24 mouse cellular contexts compared by ENCODE assay signal in the genomic region with DNA sequence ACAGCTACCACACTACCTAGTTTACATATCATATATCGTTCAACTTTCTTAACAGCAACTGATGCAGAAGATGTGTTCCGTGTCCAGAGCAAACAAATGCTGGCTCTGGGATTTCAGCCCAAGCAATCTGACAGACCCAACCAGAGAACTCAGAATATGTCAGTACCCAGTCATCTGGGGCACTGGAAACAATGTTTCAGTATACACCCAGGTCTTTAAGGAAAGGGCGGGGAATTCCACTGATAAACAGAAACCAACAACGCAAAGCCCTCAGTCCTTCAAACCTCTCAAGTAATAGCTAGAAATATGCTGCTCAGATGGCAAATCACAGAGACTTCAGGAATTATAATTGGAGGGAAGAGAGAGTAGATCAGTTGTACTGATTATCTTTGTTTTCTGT.
DNase-seq lines count a peak whose midpoint lies in the region; ATAC-seq and TF ChIP-seq lines count a peak whose summit lies in the region.
"Had no signal": no experiment of that assay in that cellular context is flagged by ENCODE, and none has a peak within 500 bp of the region (broad histone marks: within the 10 kb centered on the region; RNA-seq: fewer than 3 reads in every experiment).

No protein-coding gene starts in this region.

- no peak for ATAC-seq in embryonic facial prominence, embryonic 13.5 days (ENCODE audit: insufficient number of reproducible peaks, insufficient read depth, low FRiP score, low TSS enrichment, low read depth)
- peak; percentile 38 for ATAC-seq in CD4-positive, CD25-positive, alpha-beta regulatory T cell, adult 4 months
- ATAC-seq in stomach, postnatal 0 days (ENCODE audit: low FRiP score, low TSS enrichment), result no peak
- ATAC-seq: forebrain, embryonic 16.5 days; intestine, embryonic 16.5 days had no signal

- H3K27me3 ChIP-seq in embryonic facial prominence, embryonic 13.5 days, result no peaks in the 10 kb centered on the region
- H3K27me3 ChIP-seq in embryonic facial prominence, embryonic 10.5 days (replicated peaks; ENCODE audit: low read depth, poor library complexity, severe bottlenecking), result no peaks in the 10 kb centered on the region
- H3K27me3 ChIP-seq in stomach, postnatal 0 days (ENCODE audit: control insufficient read depth, insufficient read depth, low read length), result no peaks in the 10 kb centered on the region
- H3K27me3 ChIP-seq: hindbrain, embryonic 12.5 days; hindbrain, embryonic 15.5 days had no signal

- peak overlapping the region; percentile 18; the same call in 1 of the 2 replicates for H3K27ac ChIP-seq in embryonic facial prominence, embryonic 13.5 days
- no peak overlapping the region for H3K27ac ChIP-seq in embryonic facial prominence, embryonic 10.5 days (replicated peaks)
- no peak overlapping the region for H3K27ac ChIP-seq in stomach, postnatal 0 days (replicated peaks)
- H3K27ac ChIP-seq: forebrain, embryonic 12.5 days; heart, adult 2 months; hindbrain, embryonic 12.5 days; hindbrain, embryonic 15.5 days had no signal

- H3K36me3 ChIP-seq in embryonic facial prominence, embryonic 13.5 days, result peaks cover 26% of the 10 kb centered on the region
- H3K36me3 ChIP-seq in embryonic facial prominence, embryonic 10.5 days (replicated peaks), result no peaks in the 10 kb centered on the region
- H3K36me3 ChIP-seq in stomach, postnatal 0 days (ENCODE audit: control insufficient read depth, insufficient read depth, low read length), result no peaks in the 10 kb centered on the region
- H3K36me3 ChIP-seq: forebrain, embryonic 12.5 days; hindbrain, embryonic 12.5 days; hindbrain, embryonic 15.5 days had no signal

- TF ChIP-seq EP300 in stomach, postnatal 0 days (optimal IDR thresholded peaks at IDR 0.05), result no peak

- H3K9ac ChIP-seq in embryonic facial prominence, embryonic 13.5 days, result no peak overlapping the region
- H3K9ac ChIP-seq in stomach, postnatal 0 days (ENCODE audit: low read length), result no peak overlapping the region
- H3K9ac ChIP-seq: forebrain, embryonic 12.5 days; hindbrain, embryonic 12.5 days; hindbrain, embryonic 15.5 days had no signal

- H3K4me3 ChIP-seq in embryonic facial prominence, embryonic 13.5 days, result no peak overlapping the region
- no peak overlapping the region for H3K4me3 ChIP-seq in embryonic facial prominence, embryonic 10.5 days
- H3K4me3 ChIP-seq in stomach, postnatal 0 days (ENCODE audit: low read depth, low read length), result no peak overlapping the region
- H3K4me3 ChIP-seq: erythroblast, embryonic 14.5 days; forebrain, embryonic 12.5 days; heart, adult 2 months; hindbrain, embryonic 12.5 days; hindbrain, embryonic 15.5 days had no signal

- TF ChIP-seq CTCF in stomach, postnatal 0 days (IDR thresholded peaks at IDR 0.05; ENCODE audit: low read depth), result no peak

- 78% methylated on average over 4 of the region's 4 CpGs for whole genome bisulfite sequencing in embryonic facial prominence, embryonic 13.5 days
- WGBS in embryonic facial prominence, embryonic 10.5 days, result 93% methylated on average over 4 of the region's 4 CpGs
- WGBS in stomach, postnatal 0 days, result 67% methylated on average over 4 of the region's 4 CpGs

- no peak overlapping the region for H3K4me2 ChIP-seq in embryonic facial prominence, embryonic 13.5 days
- no peak overlapping the region for H3K4me2 ChIP-seq in stomach, postnatal 0 days (replicated peaks; ENCODE audit: low read depth)
- H3K4me2 ChIP-seq: forebrain, embryonic 12.5 days; heart, embryonic 11.5 days; hindbrain, embryonic 12.5 days; hindbrain, embryonic 15.5 days had no signal

- peaks cover 54% of the 10 kb centered on the region for H3K4me1 ChIP-seq in embryonic facial prominence, embryonic 13.5 days
- peaks cover 27% of the 10 kb centered on the region for H3K4me1 ChIP-seq in embryonic facial prominence, embryonic 10.5 days
- peaks cover 5% of the 10 kb centered on the region; the same call in 1 of the 2 replicates for H3K4me1 ChIP-seq in stomach, postnatal 0 days (replicated peaks; ENCODE audit: control insufficient read depth, insufficient read depth)

- no peak for DNase-seq in embryonic facial prominence, embryonic 10.5 days (ENCODE audit: low spot score)
- DNase-seq in induced T-regulatory cell, adult 2 months (ENCODE audit: low read depth), result peak; percentile 83
- DNase-seq in stomach, postnatal 0 days (ENCODE audit: low spot score), result no peak
- no peak for DNase-seq in heart, adult 8-10 months (ENCODE audit: low spot score)
- DNase-seq: adrenal gland, adult 2 months; adrenal gland, postnatal 14 days; cerebellum, adult 11 months; cerebellum, adult 2 months; cerebellum, postnatal 10 days; cerebellum, postnatal 36 days; embryo, embryonic 11 days; gastrocnemius, postnatal 10 days; gastrocnemius, postnatal 36 days; heart, adult 2 months; kidney, adult 18-20 months had no signal

- no peaks in the 10 kb centered on the region for H3K9me3 ChIP-seq in embryonic facial prominence, embryonic 13.5 days
- H3K9me3 ChIP-seq in embryonic facial prominence, embryonic 10.5 days, result no peaks in the 10 kb centered on the region
- no peaks in the 10 kb centered on the region for H3K9me3 ChIP-seq in stomach, postnatal 0 days (ENCODE audit: control insufficient read depth, low read length)
- H3K9me3 ChIP-seq: forebrain, embryonic 12.5 days; hindbrain, embryonic 12.5 days; hindbrain, embryonic 15.5 days had no signal
